Mouse (Mus musculus) cerebellum, adult 18-20 months (tissue): ENCODE data around the gene 2510002D24Rik.
"Not testable (repeated sequence)": the region's sequence is repeated elsewhere in the genome, so short reads cannot be mapped to it uniquely, and the experiment has no call there.

Experiments used
- DNase-seq, 2 experiments: peaks; one replicate each; pipeline ENCODE4 v3.0.0; 2021

Gene 2510002D24Rik

DNA sequence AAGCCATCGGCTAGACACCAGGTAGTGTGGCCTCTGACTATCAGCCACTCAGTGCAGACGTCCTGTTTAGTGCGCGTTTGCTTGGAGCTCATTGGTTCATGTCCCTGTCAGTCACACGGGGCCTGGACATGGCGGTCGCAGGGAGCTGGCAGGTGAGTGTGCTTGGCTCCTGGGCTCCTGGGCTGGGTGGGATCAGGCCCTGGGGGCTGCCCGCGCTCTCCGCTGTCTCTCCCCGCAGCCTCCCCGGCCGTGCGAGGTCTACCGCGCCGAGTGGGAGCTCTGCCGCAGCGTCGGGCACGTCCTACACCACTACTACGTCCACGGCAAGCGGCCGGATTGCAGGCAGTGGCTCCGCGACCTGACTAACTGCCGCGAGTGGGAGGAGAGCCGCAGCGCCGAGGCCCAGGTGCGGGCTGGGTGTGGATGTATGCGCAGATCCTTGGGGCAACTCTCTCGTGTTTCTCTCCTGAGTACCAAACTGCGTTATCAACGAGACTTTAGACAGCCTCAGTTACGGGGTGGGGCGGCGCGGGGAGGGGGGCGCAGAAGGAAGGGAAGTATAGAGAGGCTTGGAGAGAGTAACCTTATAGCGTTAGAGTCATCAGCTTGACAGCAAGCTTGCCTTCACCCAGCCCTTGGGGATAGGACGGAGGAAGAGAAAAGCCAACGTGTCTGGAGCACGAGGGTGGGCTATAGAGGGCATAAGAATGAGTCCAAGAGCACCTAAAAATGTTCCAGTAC lies at the start of gene 2510002D24Rik, which contains the start of gene Gm28539:
2510002D24Rik (plus strand) TSS at position 111 of the 741 bp plus-strand sequence.
Gm28539 (plus strand) TSS at position 117 of the 741 bp plus-strand sequence.
- DNase-seq: peak; percentile 96 to 98

- no peak for DNase-seq
Observed at GRCm38 (mm10) chr16:18786652-18787051, 49.7 kb upstream of the 2510002D24Rik start.

DNA sequence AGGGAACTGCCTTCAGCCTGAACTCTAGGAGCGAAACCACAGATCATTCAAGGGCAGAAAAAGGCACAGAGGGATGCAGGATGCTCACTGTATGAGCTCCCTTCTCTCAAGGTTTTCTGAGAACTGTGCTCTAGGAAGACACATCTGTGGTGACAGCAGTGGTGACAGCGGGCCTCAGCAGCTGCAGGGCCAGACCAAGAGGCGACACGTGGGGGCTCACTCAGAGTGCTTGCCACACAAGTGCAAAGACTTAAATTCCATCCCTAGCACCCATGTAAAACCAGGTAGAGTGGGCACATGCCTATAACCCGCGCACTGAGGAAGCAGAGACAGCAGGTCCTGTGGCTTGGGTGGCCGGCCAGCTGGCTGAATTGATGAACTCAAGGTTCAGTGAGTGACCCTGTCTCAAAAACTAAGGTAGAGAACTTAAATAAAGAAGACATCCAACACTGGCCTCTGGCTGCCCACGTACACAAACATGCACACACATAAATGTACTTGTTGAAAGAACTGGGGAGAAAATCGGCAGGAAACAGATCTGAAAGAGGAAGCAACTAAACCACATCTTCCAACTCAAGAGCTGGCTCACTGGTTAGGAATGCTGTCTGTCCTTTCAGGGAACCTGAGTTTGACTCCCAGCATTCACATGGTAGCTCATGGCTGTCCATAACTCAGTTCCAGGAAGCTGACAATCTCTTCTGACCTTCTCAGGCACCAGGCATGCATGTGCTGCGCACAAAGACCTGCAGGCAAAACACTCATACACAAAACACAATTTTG lies 47.6 kb upstream of the 2510002D24Rik start:
- DNase-seq: no peak

DNA sequence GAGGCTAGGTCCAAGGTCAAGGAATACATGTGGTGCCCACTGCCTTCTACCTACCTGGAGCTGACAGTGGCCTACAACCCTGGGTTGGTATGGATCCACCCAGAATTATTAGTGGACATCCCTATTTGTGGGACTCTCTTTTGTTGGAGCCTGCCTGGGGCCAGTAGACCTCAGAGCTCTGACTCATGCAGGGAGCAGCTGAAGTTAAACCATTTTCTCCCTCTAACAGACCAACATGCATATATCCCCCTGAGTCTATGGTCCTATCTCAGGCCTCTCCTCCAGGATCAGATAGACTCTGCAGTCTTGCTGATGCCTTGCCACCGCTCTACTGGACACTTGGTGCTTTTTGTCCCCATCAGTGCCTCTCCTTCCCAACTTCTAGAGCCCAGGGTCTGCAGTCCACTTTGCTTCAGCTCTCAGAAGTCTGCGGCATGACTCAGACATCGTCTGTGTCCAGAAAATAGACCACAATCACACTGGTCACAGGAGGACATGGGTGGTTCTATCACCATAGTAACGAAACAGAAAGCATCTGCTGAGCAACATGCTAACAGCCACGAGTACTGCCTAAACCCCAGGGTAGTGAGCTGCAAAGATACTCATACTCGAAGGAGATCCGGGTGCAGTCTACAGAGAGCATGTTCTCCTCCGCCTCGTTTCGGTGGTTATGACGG lies 41.0 kb upstream of the 2510002D24Rik start:
- DNase-seq: no peak

GRCm38 (mm10) chr16:18796645-18797044 lies 39.7 kb upstream of the 2510002D24Rik start:
- no peak for DNase-seq

DNA sequence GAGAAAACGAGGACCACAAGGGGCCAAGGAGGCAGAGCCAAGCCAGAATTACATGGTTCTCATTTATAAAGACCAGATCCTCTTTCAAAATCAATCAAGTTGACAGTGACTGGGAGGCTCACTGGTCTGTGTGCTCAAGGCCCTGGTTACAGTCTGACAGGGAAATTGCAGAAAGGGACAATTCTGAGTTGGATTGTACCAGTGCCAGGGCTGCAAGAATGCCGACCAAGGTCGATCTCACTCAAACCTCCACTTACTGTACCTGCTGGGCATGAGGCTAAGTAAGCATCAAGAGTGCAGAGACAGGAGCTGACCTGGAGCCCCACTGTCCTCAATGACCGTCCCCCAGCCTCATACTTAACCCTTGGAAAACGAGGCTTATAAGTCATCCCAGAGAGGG lies 38.2 kb upstream of the 2510002D24Rik start:
- no peak for DNase-seq

- peak; percentile 40 to 43 for DNase-seq
Observed at GRCm38 (mm10) chr16:18798841-18799240, 37.5 kb upstream of the 2510002D24Rik start.

DNA sequence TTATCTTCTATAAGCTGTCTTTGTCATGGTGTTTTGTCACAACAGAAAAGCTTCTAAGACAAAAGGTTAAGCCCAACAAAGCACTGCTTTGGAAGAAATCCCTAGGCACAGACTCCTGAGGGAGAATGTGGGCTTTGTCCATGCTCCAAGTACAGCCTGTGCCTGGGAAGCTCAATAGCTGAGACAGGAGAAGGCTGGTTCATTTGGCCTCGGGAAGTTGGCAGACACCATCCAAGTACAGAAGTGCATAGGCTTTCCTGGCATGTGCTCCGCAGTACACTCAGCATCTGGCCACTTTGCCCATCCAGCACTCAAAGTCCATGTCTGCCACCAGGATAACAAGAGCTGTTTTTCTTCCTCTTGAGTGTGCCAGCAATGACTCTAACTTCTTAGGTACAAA lies 30.6 kb upstream of the 2510002D24Rik start:
- no peak for DNase-seq

DNA sequence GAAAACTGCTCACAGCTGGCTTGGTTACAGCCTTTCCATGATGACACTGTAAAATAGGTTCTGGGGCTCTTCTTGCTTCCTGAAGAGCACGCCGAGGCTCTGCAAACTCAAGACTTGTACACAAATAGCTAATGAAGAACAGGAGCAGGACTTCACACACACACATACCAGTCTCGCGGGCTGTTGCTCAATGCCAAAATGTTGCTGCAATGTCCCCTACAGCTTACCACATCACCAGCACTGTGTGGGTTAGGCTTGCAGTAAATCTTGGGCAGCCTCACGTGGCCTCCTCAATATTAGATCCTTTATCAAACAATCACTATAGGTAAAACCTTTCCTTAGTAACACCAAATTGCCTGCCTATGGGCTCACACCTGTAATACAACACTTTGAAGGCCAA lies 27.4 kb upstream of the 2510002D24Rik start:
- no peak for DNase-seq

- DNase-seq: peak in 1 of 2 experiments; percentile 37
Observed at GRCm38 (mm10) chr16:18811032-18811431, 25.3 kb upstream of the 2510002D24Rik start.

DNA sequence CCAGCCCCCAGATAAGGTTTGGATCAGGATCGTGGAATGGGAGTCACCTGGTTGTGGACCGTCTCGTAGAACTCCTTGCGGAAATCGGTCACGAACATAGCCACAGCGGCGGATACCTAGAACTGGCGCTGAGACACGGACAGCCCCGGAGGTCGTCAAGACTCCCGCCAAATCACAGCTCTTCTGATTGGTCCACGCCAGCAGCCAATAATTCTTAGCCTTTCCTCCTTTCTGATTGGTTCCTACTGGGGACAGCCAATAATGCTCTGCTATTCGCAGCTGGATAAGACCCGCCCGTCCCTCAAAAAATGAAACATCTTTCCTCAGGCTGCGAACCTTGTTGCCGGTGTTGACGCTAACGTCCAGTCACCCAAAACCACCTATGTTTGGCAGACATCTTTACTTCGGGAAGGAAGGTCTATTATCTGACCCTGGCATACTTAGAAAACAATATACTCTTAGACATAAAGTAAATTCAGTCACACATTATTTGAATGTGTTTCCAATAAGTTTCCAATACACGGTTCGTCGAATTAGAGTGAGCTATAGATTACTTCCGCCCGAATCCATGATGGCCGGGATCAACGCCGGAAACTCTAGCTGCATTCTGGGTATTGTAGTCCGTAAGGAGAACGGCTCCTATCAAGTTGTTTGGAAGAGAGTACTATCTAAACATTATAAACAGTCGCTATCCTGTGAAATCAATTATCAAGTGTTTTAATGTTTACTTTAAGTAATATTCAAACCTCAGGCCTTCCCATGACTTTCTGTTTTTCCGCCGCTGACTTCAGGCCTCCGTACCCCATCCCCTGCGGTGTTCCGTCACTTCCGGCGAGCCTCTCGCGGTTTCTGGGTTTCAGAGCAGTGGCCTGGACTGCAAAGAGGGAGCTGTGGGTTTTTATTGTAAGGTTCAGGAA lies 24.7 kb upstream of the 2510002D24Rik start, which contains the start of the genes Ufd1 and Cdc45:
Ufd1 (plus strand) TSS at position 312 of the 917 bp plus-strand sequence.
Cdc45 (minus strand) TSS at position 520 of the 917 bp plus-strand sequence.
- peak; percentile 85 to 90 for DNase-seq

- no peak for DNase-seq
Observed at GRCm38 (mm10) chr16:18812385-18812910, 23.9 kb upstream of the 2510002D24Rik start.

DNA sequence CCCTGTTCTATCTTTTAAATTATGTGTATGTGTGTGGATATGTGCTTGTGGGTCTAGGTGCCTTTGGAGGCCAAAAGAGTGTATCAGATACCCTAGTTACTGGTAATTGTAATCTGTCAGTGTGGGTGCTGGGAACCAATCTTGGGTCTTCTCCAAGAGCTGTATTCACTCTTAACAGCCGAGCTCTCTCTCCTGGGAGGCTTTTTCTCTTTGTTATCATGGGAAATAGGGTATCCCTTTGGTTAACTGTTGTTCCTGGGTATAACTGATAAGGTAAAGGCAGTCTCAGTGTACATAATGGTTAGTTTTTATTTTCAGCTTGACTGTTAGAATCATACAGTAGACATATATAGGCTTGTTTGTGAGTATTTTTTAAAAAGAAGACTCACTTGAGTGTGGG lies 14.0 kb upstream of the 2510002D24Rik start:
- no peak for DNase-seq

GRCm38 (mm10) chr16:18822925-18823324 lies 13.5 kb upstream of the 2510002D24Rik start:
- no peak for DNase-seq

DNA sequence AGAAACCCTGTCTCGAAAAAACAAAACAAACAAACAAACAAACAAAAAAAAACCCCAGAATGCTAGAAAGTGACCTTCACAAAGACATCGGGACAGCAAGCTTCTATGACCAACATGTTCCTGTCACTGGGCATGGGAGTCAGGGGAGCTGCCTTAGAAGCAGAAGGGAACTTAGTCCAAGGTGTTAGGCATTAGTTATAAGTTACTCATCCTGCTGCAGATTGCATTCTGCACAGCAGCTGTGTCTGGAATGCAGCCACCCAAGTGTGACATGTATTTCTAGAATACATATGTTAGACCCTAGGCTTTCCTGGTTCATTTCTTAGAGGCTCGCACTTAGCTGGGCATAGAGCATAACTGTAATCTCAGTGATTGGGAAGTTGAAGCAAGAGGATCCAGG lies 7.7 kb upstream of the 2510002D24Rik start:
- DNase-seq: no peak

DNA sequence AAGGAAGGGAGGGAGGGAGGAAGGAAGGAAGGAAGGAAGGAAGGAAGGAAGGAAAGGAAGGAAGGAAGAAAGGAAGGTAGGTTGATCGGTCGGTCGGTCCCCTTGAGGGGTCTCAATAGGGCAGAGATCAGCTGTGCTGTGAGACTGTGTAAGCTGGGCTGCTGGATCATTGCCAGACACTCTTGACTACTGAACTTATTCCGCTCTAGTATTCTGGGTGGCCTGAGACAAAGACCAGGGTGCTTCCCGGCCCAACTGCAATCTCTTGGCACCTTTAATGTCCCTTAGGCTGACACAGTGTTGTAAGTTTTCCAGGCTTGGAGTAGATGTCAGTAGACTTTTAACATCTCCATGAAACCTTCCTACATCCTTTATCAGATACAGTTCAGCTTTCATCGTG lies 7.3 kb upstream of the 2510002D24Rik start:
- DNase-seq: no peak

DNA sequence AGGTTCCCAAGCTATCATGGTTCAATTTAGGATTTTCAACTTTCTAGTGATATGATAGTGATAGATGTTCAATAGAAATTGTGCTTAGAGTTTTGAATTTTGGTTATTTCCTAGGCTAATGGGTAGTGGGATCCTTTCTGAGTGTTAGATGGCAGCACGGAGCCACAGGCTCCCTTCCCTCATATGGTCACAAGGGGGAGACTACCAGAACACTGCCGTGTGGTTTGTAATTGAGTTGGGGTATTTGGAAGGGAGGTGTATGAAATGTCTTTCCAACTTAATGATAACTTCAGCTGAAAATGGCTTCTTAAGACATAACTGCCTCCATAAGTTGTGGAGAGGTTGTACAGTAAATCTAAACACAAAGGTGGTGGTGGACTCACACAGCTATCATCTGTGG lies 2.9 kb upstream of the 2510002D24Rik start:
- DNase-seq: no peak

DNA sequence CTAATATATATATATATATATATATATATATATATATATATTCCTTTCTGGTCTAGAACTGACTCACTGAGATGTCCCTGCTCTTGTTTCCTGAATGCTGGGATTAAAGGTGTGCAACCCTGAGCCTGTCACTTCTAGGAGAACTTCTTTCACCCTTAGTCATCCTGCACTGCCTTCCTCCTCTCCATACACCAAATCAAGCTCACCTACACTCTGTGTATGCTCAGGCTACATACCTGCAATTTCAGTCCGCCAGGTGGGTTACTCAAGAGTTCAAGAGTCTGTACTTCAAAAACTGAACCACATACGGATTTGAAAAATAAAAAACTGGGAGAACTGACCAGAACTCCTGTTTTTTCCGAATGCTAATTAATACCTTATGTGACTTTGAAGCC lies 308 bp upstream of the 2510002D24Rik start:
- no peak for DNase-seq

DNA sequence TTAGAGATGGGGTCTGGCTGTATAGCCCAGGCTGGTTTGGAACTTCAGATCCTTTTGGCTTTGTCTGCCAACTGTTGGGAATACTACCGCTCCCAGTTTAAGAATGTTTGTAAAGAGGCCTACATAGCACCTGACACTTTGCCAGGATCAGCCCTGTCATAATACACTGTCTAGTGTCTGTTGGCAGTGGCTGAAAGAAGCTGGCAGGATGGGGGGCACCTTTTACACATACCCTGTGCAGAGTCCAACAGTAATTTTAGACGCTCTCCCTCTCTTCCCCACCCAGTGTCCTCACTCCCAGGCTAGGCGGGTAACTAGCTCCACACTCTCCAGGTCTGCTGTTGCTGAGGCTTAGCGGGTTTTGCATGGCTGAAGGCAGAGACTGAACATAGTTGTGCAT lies 2.0 kb downstream of the 2510002D24Rik start:
- DNase-seq: no peak

DNA sequence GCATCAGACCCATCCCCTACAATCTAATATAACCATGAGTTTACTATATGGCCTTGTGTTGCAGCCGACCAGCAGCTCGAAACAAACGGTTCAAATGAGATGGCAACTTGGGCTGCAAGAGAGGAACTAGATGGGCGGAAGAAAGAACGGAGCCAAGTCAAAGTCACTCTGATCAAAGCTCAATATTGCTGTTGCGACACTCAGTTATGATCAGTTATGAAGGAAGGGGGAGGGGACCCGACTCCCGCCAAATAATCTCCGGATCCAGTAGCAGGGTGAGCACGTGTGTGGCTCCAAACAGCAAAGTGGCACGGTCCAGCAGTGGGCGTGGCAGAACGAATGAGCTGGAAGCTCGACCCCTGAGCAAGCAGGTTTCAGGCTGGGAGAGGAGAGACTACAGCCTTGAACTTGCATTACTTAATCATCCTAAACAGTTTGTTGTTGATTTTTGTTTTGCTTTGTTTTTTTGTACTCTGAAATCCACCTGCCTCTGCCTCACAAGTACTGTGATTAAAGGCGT lies 10.0 kb downstream of the 2510002D24Rik start:
- DNase-seq: no peak

GRCm38 (mm10) chr16:18849521-18850190 lies 13.3 kb downstream of the 2510002D24Rik start:
- DNase-seq: not testable (repeated sequence)
